Mouse (Mus musculus) midbrain, postnatal 0 days (tissue): ENCODE measurements around the gene Xxylt1. TPM values are rescaled to one million over a fixed set of nuclear protein-coding genes. Genes with fewer than 3 reads are reported as not detected.

Experiments used
- ATAC-seq: fragments of 200-750 bp; cut with Nextera tagmentation; 2 replicates; pipeline ENCODE4 v1.8.0; 2017; ENCODE audit warnings: moderate number of reproducible peaks, mild to moderate bottlenecking, moderate TSS enrichment, moderate library complexity; ENCODE audit not compliant: low FRiP score
- DNase-seq: peaks from one replicate; pipeline ENCODE4 v3.0.0-alpha.2; 2015; ENCODE audit warnings: low spot score
- H3K27ac ChIP-seq: fragments of 300-500 bp; sonication (generic); 2 replicates; pipeline ENCODE4 v1.5.1; 2014; ENCODE audit warnings: low read depth, mild to moderate bottlenecking, low read length, mixed read lengths
- H3K27me3 ChIP-seq: fragments of 300-500 bp; sonication (generic); 2 replicates; pipeline ENCODE4 v1.6.1; 2014; ENCODE audit warnings: low read length, control low read depth, mixed read lengths; ENCODE audit not compliant: insufficient read depth
- H3K36me3 ChIP-seq: fragments of 300-500 bp; sonication (generic); 2 replicates; pipeline ENCODE4 v1.6.1; 2014; ENCODE audit warnings: low read length, control low read depth, mixed read lengths; ENCODE audit not compliant: insufficient read depth
- H3K4me1 ChIP-seq: fragments of 300-500 bp; sonication (generic); 2 replicates; pipeline ENCODE4 v1.6.1; 2014; ENCODE audit warnings: mild to moderate bottlenecking, control low read depth, antibody characterized with exemption, low read length, mixed read lengths; ENCODE audit not compliant: insufficient read depth
- H3K4me2 ChIP-seq: fragments of 300-500 bp; sonication (generic); 2 replicates; pipeline ENCODE4 v1.6.1; 2014; ENCODE audit warnings: low read depth, mild to moderate bottlenecking, low read length, mixed read lengths; ENCODE audit not compliant: poor library complexity, severe bottlenecking
- H3K4me3 ChIP-seq: fragments of 300-500 bp; sonication (generic); 2 replicates; pipeline ENCODE4 v1.5.1; 2014; ENCODE audit warnings: low read depth, mild to moderate bottlenecking, low read length, moderate library complexity
- H3K9ac ChIP-seq: fragments of 300-500 bp; sonication (generic); replicated peaks from 2 replicates; pipeline ENCODE4 v1.6.1; 2014; ENCODE audit warnings: mild to moderate bottlenecking, low read length, moderate library complexity, mixed read lengths; ENCODE audit not compliant: poor library complexity, severe bottlenecking
- H3K9me3 ChIP-seq: fragments of 300-500 bp; sonication (generic); 2 replicates; pipeline ENCODE4 v1.6.1; 2016; ENCODE audit warnings: low read length, control low read depth
- CTCF ChIP-seq: IDR thresholded peaks from 2 replicates; pipeline ENCODE4 v1.5.1; 2016; ENCODE audit warnings: antibody characterized with exemption, mild to moderate bottlenecking
- WGBS: fragments of 180-500 bp; shearing (Covaris S2); extraction: QIAGEN DNeasy Blood & Tissue Kit; methylation state at CpG from one replicate; pipeline ENCODE4 v1.1.7; 2014; 5-methylcytosine and 5-hydroxymethylcytosine counted together
- polyA plus RNA-seq: library from polyadenylated mRNA; unstranded; fragments of >200 nt; fragmentation: Nextera tagmentation; extraction: Ambion mirVana; gene quantifications from 2 replicates; pipeline ENCODE4 v1.2.1, GENCODE M21; 2015
- total RNA-seq: library from RNA; depleted of rRNA; stranded (reverse); fragments of >200 nt; gene quantifications from 2 replicates; pipeline ENCODE4 v1.2.3, GENCODE M21; 2014; rRNA removed

The Xxylt1 gene
- total and polyA plus RNA-seq, 2 experiments from 2014 or later, result 18.2 to 34.5 TPM

- 76% methylated on average over 3 of the region's 3 CpGs for whole genome bisulfite sequencing
- Histone ChIP-seq H3K9ac (no peak overlapping the region), H3K27me3 (no peaks in the 10 kb centered on the region), H3K4me1 (no peaks in the 10 kb centered on the region), H3K4me3 (no peak overlapping the region), H3K4me2 (no peak overlapping the region), H3K27ac (no peak overlapping the region), H3K36me3 (no peaks in the 10 kb centered on the region), H3K9me3 (no peaks in the 10 kb centered on the region)
- no peak for ATAC-seq
- DNase-seq, result no peak
- TF ChIP-seq CTCF, result no peak
Observed at GRCm38 (mm10) chr16:30916931-30917330, 164.3 kb downstream of the Xxylt1 start.

GRCm38 (mm10) chr16:30915611-30916220 is 165.5 kb downstream of the Xxylt1 start:
- WGBS, result 77% methylated on average over 14 of the region's 14 CpGs
- no peaks in the 10 kb centered on the region for H3K36me3 ChIP-seq
- H3K4me2 ChIP-seq, result no peak overlapping the region
- no peak overlapping the region for H3K9ac ChIP-seq
- H3K27me3 ChIP-seq, result no peaks in the 10 kb centered on the region
- TF ChIP-seq CTCF, result no peak
- H3K4me1 ChIP-seq, result no peaks in the 10 kb centered on the region
- no peak overlapping the region for H3K4me3 ChIP-seq
- no peak overlapping the region for H3K27ac ChIP-seq
- DNase-seq (peak; percentile 50), ATAC-seq (no peak)
- no peaks in the 10 kb centered on the region for H3K9me3 ChIP-seq

Other genes starting within 250 kb of the Xxylt1 start
- 26.7 and 39.4 TPM in 2 replicates for gene Acap2, start 119.8 kb upstream of the Xxylt1 start, total RNA-seq
- 9.0 and 10.9 TPM in 2 replicates for gene Acap2, start 119.8 kb upstream of the Xxylt1 start, polyA plus RNA-seq
- 63.2 and 73.3 TPM in 2 replicates for gene Ppp1r2, start 193.8 kb upstream of the Xxylt1 start, total RNA-seq
- gene Ppp1r2, start 193.8 kb upstream of the Xxylt1 start, polyA plus RNA-seq, result 98.8 and 101 TPM in 2 replicates
- gene Apod, start 233.4 kb upstream of the Xxylt1 start, total RNA-seq, result 79.0 and 97.3 TPM in 2 replicates
- 226 and 252 TPM in 2 replicates for gene Apod, start 233.4 kb upstream of the Xxylt1 start, polyA plus RNA-seq